Mouse (Mus musculus) naive thymus-derived CD4-positive, alpha-beta T cell, adult 5 months (primary cell): ENCODE measurements around the gene Olfr92. TPM values are rescaled to one million over a fixed set of nuclear protein-coding genes. Genes with fewer than 3 reads are reported as not detected.

ENCODE experiments used
- polyA plus RNA-seq: library from polyadenylated mRNA; unstranded; fragments of 100-300 nt; shearing (Covaris generic); gene quantifications from one replicate; pipeline ENCODE4 v1.2.1, GENCODE M21; 2017

Gene Olfr92
- polyA plus RNA-seq = not detected

DNA sequence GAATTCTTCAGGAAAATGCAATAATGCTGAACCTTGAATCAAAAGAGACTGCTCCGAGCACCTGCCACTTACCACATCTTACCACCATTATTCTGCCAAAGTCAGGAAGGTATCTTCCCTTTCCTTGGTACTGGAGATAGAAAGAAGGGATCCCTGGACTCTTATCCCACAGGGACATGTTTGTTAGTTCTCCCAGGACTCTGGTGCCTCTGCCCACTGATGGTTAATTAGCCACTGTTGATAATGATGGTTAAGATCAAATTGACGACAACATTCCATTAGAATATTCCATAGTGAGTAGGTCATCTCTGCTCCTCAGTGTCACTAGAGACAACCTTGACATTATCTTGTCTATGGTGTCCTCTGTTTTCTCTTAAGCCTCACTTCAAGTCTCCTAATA is at the start of gene Olfr92:
Gene Olfr92 (minus strand): TSS at position 101 of the 400 bp plus-strand sequence.

DNA sequence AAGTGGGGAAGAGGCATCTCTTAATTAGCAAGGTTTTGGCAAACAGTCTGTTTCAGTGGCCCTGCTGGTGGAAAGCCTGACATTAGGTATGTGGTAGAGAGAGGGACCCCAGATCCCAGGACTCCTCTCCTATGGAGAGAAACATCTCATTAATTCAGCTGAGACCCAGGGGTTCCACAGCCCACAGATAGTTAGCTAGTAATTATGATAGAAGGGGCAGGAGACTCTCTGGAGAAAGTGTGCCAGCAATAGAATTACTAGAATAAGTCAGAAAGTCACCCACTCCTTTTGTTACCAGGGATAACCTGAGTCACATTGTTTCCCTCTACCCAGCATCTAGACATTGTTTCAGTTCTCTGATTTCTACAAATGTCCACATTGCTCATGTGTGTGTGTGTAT is 41.5 kb upstream of the Olfr92 start, which contains the start of gene Olfr93:
Gene Olfr93 (minus strand): TSS at position 101 of the 400 bp plus-strand sequence.

GRCm38 (mm10) chr17:37098178-37098577 is 21.7 kb downstream of the Olfr92 start, which contains the start of gene Olfr91:
TSS of gene Olfr91 (minus strand) at chr17:37098278.

GRCm38 (mm10) chr17:37088399-37088798 is 31.5 kb downstream of the Olfr92 start, which contains the start of gene Olfr90:
TSS of gene Olfr90 (minus strand) at chr17:37088499.

Other genes starting within 250 kb of the Olfr92 start
- not detected for gene Trim40, start 230.0 kb downstream of the Olfr92 start, polyA plus RNA-seq
- gene Trim31, start 222.0 kb downstream of the Olfr92 start, polyA plus RNA-seq = not detected
- 0.53 TPM for gene Rnf39, start 177.2 kb downstream of the Olfr92 start, polyA plus RNA-seq
- gene Ppp1r11, start 168.3 kb downstream of the Olfr92 start, polyA plus RNA-seq = 108 TPM
- gene Znrd1, start 161.5 kb downstream of the Olfr92 start, polyA plus RNA-seq = 99.8 TPM
- gene Znrd1as, start 161.5 kb downstream of the Olfr92 start, polyA plus RNA-seq = 1.2 TPM
- not detected for gene 2410137M14Rik, start 138.9 kb downstream of the Olfr92 start, polyA plus RNA-seq
- gene H2-M5, start 130.6 kb downstream of the Olfr92 start, polyA plus RNA-seq = not detected
- gene Zfp57, start 118.9 kb downstream of the Olfr92 start, polyA plus RNA-seq = not detected
- gene Mog, start 96.7 kb downstream of the Olfr92 start, polyA plus RNA-seq = not detected
- 15.7 TPM for gene Gabbr1, start 74.1 kb downstream of the Olfr92 start, polyA plus RNA-seq
- gene Olfr90, start 31.6 kb downstream of the Olfr92 start, polyA plus RNA-seq = 0.16 TPM
- not detected for gene Olfr91, start 21.8 kb downstream of the Olfr92 start, polyA plus RNA-seq
- not detected for gene Olfr93, start 41.4 kb upstream of the Olfr92 start, polyA plus RNA-seq
- gene Ubd, start 73.8 kb upstream of the Olfr92 start, polyA plus RNA-seq = not detected
- not detected for gene Olfr94, start 80.9 kb upstream of the Olfr92 start, polyA plus RNA-seq
- gene Olfr95, start 93.0 kb upstream of the Olfr92 start, polyA plus RNA-seq = not detected
- not detected for gene Olfr96, start 100.1 kb upstream of the Olfr92 start, polyA plus RNA-seq
- gene Olfr97, start 117.2 kb upstream of the Olfr92 start, polyA plus RNA-seq = not detected
- not detected for gene Olfr98, start 143.7 kb upstream of the Olfr92 start, polyA plus RNA-seq
- gene H2-M3, start 150.1 kb upstream of the Olfr92 start, polyA plus RNA-seq = 73.9 TPM
- gene Olfr99, start 163.4 kb upstream of the Olfr92 start, polyA plus RNA-seq = 1.3 TPM
- gene Olfr101, start 184.2 kb upstream of the Olfr92 start, polyA plus RNA-seq = not detected
- gene Olfr102, start 197.0 kb upstream of the Olfr92 start, polyA plus RNA-seq = 0.29 TPM
- gene Olfr103, start 219.6 kb upstream of the Olfr92 start, polyA plus RNA-seq = not detected
- not detected for gene Olfr104-ps, start 239.5 kb upstream of the Olfr92 start, polyA plus RNA-seq